In the genomic region with DNA sequence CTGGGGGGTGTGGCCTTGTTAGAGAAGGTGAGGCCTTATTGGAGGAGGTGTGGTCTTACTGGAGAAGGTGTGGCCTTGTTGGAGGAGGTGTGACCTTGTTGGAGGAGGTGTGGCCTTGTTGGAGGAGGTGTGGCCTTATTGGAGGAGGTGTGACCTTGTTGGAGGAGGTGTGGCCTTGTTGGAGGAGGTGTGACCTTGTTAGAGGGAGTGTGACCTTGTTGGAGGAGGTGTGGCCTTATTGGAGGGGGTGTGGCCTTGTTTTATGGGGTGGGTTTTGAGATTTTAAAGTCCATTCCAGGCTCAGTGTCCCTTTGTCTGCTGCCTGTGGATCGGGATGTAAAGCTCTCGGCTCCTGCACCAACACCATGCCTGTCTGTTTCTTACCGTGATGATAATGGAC, we compare ENCODE assay signal across 19 mouse cellular contexts.
"Had no signal": no experiment of that assay in that cellular context is flagged by ENCODE, and none has a peak within 500 bp of the region (broad histone marks: within the 10 kb centered on the region; RNA-seq: fewer than 3 reads in every experiment).

No protein-coding gene starts in this region.

- DNase-seq: kidney, adult 18-20 months; kidney, adult 9 months; kidney, postnatal 14 days; layer of hippocampus, adult 9-11 months; liver, embryonic 13.5 days; lung, adult 2 months; lung, postnatal 14 days; lung, postnatal 4 days; midbrain, embryonic 14.5 days; right cerebral cortex, adult 18-20 months; right cerebral cortex, postnatal 14 days; right cerebral cortex, postnatal 4 days; thymus, adult 2 months; thymus, postnatal 25 days had no signal

- H3K36me3 ChIP-seq: liver, embryonic 13.5 days; neural tube, embryonic 12.5 days; neural tube, embryonic 15.5 days had no signal

- H3K4me1 ChIP-seq: liver, embryonic 13.5 days; neural tube, embryonic 12.5 days; neural tube, embryonic 15.5 days had no signal

- H3K27ac ChIP-seq: layer of hippocampus, adult 2 months; liver, embryonic 13.5 days; neural tube, embryonic 12.5 days; neural tube, embryonic 15.5 days; stomach, postnatal 0 days had no signal

- H3K4me2 ChIP-seq: liver, embryonic 13.5 days; midbrain, embryonic 11.5 days; neural tube, embryonic 12.5 days; neural tube, embryonic 15.5 days had no signal

- H3K27me3 ChIP-seq: neural tube, embryonic 12.5 days; neural tube, embryonic 15.5 days had no signal

- H3K9ac ChIP-seq: liver, embryonic 13.5 days; neural tube, embryonic 12.5 days; neural tube, embryonic 15.5 days had no signal

- H3K9me3 ChIP-seq: liver, embryonic 13.5 days; neural tube, embryonic 12.5 days; neural tube, embryonic 15.5 days had no signal

- H3K4me3 ChIP-seq: layer of hippocampus, adult 2 months; liver, embryonic 13.5 days; neural tube, embryonic 12.5 days; neural tube, embryonic 15.5 days had no signal
